Mouse (Mus musculus) layer of hippocampus, adult 11-12 months (tissue): Measurements from ENCODE around the gene Phf23.

Experiments
- DNase-seq: peaks from one replicate; pipeline ENCODE4 v3.0.0; 2022; ENCODE audit warnings: low spot score

Gene Phf23

DNA sequence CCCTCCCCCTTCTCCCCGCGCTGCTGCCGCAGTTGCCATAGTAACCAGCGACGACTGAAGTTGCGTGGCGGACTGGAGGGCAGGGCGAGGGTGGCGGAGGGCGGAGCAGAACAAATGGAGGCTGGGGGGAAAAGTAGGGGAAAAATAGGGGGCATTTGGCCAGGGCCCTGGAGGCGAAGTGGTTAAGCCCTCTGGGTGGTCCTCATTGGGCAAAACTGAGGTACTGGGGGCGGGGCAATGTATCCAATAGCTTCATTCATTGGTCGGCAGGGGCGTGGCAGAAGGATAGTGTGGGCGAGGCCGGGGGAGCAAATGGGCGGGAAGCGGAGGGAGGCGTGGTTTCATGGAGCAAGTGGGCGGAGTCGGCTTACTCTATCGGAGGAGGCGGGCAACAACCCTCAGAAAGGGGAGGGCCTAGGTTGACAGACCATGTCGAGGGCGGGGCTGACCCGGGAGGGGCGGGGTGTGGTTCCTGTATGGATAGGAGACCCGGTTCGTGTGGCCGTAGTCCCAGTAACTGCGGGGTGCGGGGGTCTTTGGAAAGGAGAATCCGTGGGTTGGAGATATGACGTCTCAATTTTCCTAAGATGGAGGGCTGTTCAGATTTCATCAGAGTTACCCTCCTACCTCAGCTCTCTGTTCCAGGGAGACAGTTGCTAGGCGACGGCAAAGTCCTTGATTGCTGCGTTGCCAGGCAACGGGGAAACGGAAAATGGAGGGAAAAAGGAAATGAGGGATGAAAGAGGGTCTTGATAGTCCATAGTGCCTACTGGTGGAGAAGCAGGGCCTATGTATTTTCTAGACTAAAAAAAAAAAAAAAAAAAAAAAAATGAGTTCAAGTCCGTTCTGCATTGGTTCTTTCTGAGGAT, 25.9 kb downstream of the Phf23 start:
- DNase-seq, result peak; percentile 99

DNA sequence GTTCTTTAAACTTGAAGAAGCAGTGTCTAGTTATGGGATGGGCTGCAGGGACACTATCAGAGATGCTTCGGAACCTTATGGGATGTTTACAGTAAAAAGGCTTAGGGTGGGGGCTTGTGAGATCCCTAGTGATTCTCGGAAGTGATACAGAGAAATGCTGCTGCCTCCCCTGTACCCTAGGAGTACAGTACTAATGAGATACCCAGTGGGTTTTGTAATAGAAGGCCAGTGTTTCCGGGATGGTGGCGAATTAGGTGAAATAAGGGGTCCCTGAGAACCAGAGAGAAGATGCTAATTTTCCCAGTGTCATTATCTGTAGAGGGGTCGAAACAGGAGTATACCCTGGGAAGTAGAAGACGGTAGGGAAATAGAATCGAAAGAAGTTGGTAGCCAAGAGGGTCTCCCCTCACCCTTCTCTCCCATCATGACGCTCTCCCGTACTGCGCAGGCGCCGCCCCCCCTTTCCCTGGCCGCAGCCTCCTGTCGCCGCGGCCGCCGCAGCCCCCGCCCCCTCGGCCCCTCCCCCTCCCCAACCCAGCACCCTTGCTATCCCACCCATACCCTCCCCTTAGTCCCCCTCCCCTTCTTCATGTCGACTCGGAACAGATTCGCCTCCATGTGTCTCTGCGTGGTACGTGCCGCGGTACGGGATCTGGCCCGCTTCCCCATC, 28.0 kb downstream of the Phf23 start:
- no peak for DNase-seq

DNA sequence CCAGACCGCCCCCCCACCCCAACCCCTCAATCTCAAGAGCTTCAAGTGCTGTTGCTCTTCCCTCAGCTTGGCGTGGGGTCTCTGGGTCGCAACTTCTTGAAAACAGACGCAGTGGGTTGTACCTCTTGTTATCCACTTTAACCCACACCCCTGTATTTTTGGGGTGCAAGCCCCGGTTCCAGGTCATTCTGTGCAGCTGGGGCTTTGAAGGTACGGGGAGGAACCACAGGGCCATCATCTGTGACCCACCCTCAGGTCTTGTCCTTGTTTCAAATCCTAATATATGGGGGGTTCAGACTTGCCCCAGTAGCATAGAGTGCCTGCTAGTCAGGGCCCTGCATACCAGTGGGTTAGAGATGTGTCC, 28.6 kb downstream of the Phf23 start:
- no peak for DNase-seq

DNA sequence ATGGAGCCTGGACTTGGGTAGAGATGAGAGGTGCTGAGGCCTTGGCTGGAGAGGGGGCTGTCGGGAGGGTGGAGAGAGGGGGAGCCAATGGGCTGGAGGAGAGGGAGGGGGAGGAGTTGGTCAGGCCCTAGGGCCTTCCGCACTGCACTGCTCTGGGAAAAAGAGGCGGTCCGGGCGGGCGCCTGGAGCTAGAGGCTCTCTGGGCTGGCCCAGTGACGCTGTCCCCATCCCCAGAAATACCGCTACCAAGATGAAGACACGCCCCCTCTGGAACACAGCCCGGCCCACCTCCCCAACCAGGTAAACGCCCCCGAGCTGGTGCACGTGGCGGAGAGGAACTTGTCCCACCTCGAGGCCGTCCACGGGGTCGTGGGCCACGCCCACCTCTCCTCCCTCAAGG, 31.1 kb downstream of the Phf23 start:
- DNase-seq, result no peak

DNA sequence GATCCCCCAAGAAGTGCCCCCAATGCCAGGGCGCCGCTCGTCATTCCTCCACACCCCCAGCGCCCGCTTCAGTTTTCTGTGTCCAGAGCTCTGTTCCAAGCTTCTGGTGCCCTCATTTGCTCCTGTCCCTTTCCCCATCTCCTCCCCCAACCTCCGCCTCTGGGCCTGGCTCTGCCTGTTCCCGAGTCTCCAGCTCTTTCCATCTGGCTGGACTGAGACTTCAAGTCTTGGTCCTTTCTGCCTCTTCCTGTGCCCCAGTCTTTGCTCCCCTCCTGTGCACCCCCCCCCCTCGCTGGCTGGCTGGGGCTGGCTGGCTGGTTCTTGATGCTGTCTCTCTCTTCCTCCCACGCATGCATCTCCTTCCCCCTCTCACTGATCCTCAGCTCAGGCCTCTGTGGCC, 31.8 kb downstream of the Phf23 start:
- no peak for DNase-seq

DNA sequence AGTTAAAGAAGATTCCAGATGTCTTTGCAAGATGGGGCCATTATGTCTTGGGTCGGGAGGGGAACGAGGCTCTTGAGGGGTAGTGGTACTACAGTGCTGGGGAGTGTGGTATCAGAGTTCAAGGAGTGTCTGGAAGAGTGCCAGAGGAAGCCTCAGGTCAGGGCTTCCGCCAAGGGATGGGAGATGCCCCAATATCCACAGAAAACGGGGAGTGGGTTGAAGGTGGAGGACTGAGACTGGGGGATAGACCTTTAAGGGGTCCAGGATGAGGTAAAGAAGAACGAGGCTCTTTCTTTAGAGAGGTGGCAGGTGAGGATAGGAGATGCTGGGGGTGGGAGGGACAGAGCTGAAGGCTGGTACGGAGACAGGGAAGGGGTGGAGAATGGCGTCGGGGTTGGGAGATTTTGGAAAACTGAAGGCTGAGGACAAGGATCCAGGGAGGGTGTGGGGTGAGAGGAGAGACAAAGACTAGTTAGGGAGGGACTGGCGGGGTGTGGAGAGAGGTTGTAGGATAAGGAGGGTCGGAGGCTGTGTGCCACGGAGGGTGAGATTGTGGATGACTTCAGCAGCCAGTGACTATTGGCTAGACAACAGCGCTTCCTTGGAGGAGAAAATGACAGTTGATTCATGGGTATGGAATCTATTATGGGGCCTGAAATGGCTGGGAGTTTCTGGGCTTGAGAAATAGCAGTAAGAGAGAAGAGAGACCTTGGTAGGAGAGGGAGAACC, 33.0 kb downstream of the Phf23 start:
- no peak for DNase-seq

DNA sequence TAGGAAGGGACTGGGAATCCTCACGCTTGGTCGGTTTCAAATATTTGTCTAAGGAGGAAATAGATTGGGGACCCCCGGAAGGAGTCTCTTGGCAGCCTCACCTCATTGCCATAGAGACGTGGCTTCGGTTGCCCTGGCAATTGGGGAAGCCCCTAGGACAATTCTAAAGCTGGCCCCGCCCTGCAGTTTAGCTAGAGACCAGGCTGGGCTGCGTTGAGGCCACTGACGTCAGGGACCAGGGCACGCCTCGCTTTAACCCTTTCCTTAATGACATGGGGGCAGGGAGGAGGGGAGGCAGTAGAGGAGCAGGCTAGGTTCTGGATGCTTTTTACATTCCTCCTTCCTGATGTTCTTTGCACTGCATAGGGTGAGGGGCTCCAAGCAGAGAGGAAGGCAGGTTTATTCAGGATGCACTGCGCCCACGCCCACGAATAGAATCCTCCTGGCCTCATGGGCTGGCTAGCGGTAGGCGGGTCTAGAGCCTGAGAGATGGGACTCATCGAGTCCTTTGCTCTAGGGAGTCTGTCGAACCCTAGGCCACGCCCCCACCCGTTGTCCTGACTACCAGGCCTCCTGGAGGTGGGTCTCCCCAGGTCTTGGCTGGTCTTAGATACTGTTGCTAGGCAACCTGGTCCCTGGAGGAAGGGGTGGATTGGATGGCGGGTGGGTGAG, 33.7 kb downstream of the Phf23 start:
- DNase-seq, result peak; percentile 84

DNA sequence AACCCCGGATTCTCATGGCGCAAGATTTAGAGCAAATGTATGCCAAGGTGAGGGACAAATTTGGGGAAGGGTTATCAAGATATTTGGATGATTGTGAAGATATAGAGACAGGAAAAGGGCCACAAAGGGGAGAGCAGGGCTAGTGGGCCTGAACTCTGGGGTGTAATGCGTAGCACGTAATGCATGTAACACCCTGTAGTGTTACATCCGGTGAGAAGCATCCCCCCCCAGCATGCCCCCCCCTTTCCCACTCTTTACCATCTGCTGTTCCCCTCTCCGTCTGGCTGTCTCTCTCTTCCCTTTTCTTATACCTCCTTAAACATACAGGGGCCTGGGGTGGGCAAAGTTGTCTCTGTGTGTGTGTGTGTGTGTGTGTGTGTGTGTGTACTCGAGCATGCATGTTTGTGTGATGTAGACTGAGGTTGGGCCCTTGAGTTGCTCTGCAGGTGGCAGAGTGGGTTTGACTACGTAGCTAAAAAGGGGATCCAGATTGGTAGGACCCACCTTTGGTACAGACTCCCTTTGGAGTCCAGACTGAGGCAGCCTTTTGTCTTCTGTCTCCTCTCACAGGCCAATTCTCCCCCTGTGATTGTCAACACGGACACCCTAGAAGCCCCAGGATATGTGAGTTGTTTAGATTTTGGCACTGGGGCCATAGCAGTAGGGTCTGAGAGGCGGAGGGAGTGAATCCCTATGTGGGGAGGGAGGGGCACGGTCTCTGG, 34.4 kb downstream of the Phf23 start:
- DNase-seq, result no peak

DNA sequence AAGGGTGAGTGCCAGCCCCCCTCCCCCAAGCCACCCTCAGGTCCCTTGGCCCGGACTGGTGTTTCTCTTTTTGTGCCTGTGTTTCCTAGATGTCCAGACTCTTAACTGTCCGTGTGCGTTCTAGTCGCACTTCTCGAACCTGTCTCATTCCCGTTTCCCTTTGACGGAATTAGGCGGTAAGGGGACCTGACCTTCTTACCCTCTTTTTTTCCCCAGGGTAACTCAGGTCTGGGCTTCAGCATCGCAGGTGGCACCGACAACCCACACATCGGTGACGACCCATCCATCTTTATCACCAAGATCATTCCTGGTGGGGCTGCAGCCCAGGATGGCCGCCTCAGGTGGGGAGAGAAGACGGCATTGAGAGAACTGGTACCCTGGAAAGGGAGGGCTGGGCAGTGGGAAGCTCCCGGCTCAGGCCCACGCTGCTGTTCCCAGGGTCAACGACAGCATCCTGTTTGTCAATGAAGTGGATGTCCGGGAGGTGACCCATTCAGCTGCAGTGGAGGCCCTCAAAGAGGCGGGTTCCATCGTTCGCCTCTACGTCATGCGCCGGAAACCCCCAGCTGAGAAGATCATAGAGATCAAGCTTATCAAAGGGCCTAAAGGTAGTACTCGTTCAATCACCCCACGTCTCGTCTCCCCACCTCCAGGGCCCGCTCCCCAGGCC, 35.2 kb downstream of the Phf23 start:
- no peak for DNase-seq

DNA sequence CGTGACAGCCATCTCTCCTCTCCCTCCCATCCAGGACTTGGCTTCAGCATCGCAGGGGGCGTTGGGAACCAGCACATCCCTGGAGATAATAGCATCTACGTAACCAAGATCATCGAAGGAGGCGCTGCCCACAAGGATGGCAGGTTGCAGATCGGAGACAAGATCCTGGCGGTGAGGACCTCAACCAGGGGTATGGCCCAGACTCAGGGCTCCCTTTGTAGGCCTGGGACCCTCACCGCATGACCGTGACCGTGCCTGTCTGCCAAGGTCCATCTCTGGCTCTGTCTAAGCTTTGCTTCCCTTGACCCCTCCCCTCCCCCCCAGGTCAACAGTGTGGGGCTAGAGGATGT, 35.7 kb downstream of the Phf23 start:
- no peak for DNase-seq

DNA sequence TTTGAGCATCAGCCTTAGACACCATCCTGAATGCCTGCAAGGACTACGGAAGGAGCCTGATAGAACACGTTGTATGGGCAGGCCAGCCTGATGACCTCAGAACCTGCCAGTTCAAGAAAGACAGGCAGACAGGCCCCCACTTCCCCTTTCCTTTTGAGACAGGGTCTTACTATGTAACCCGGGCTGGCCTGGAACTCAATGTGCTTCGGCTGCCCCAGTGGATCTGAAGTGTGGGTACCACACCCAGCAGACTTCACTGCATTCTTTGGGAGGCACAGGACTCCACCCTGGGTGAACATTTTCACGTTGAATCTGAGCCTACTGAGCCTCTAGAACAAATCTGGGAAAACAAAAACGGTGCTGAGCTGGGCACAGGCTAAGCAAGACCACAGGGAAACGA, 42.6 kb downstream of the Phf23 start:
- DNase-seq, result no peak

DNA sequence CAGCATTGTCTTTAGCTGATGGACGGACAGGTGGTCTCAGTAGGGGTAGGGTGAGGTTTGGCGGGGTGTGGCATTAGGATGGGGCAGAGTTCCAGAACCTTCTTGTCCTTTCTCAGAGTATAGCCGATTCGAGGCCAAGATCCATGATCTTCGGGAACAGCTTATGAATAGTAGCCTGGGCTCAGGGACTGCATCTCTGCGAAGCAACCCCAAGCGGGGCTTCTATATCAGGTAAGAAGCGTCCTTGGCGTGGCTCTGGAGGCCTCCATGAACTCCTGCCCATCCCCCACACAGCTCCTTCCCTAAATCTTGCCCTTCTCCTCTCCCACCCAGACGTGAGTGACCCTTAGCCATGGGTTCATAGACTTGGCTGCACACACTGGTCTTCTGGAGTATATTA, 44.1 kb downstream of the Phf23 start:
- DNase-seq, result no peak

DNA sequence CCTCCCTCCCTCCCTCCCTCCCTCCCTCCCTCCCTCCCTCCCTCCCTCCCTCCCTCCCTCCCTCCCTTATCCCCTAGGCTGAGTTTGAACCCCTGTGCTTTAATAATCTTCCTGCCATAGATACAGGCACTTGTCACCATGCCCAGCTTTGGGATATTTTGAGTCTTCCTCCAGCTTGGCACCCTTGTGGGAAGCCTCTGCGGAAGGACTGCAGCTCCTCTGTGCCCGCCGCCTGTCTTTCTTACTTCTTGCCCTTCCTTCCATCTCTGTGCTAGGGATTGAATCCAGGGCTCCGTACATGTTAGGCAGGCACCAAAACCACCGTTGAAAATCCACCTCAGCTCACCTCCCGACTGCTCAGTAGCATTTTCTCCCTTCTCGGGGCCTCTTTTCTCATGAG, 44.6 kb downstream of the Phf23 start:
- DNase-seq, result no peak

DNA sequence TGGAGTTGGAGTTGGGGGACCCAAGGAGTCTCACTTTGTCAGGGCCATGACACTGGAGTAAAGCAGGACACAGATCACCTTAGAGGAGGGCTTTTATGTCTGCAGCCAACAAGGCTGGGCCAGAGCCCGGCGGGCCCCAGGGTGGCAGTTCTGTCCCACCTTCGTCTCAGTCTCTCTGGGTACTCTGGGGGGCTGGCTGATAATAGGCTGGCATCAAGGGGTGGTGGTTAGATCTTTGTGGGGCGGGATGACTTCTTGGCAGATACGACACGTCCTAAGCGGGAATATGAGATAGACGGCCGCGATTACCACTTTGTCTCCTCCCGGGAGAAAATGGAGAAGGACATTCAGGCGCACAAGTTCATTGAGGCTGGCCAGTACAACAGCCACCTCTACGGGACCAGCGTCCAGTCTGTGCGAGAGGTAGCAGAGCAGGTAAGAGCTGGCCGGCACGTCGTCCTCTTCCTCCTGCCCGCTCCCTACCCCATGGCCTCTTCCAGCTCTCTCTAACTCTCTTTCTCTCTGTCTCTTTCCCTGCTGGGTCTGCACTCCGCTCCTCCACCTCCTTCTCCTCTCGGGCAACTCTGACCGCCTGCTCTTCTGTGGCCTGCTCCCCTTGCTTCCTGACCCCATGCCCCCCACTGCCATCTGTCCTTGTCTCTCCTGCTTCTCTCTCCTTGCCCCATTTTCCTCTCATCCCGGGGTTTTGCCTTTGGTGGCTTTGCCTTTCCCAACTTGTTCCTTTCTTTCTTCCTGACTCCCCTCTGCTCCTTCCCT, 46.9 kb downstream of the Phf23 start:
- DNase-seq, result no peak

DNA sequence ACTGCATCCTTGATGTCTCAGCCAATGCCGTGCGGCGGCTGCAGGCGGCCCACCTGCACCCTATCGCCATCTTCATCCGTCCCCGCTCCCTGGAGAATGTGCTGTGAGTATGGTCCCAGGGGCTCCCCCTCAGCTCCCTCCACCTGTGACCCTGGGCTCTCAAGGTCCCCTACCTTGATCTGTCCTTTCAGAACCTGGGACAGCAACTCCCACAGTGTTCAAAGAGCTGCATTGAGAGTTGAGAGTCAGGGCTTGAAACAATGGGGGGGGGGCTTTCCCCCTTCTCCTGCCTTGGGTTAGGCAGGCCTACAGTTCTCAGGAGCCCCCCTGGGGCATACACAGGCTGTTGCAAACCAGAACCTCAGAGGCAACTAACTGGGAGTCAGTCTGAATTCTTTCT, 48.1 kb downstream of the Phf23 start:
- DNase-seq, result no peak

DNA sequence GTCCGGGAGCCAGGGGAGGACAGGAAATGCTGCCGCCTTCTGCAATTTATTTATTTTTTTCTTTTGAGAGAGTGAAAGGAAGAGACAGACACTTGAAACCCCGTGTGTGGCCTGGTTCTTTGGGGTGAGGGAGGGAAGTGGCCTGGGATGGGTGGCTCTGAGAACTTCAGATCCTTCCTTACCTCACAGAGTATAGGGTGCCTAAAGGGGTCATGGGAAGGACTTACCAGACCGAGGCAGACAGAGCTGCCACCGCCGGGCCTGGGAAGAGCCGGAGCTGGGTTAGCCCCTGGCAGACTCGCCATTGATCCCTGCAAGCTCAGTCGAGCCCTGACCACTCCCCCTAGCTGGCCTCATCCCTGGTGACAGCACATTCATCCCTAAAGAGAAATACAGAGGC, 49.9 kb downstream of the Phf23 start:
- no peak for DNase-seq

DNA sequence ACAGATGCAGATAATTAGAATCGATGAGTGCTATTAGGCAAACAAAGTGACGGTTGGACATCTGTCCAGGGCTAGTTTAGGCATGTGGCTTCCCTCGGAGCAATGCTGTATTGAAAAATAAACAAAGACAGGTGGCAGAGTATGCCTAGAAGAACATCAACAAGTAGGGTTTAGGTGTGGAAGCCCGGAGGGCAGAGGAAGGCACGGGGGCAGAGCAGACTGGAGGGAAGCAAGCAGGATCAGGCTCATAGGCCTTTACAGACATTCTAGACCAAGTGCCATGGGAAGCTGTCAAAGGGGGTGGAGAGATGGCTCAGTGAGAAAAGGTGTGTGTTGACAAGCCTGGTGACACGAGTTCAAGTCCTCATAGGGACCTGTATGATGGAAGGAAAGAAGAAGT, 53.8 kb downstream of the Phf23 start:
- DNase-seq, result no peak
